Mouse (Mus musculus) lung, postnatal 0 days (tissue): ENCODE results near the gene E2f6. TPM values are rescaled to one million over a fixed set of nuclear protein-coding genes. Genes with fewer than 3 reads are reported as not detected.

ENCODE experiments used
- ATAC-seq: fragments of 200-750 bp; cut with Nextera tagmentation; 2 replicates; pipeline ENCODE4 v1.8.0; 2017; ENCODE audit warnings: moderate library complexity
- DNase-seq: peaks from one replicate; pipeline ENCODE4 v3.0.0-alpha.2; 2016; ENCODE audit warnings: low spot score
- H3K27ac ChIP-seq: fragments of 300-500 bp; sonication (generic); 2 replicates; pipeline ENCODE4 v1.5.1; 2014; ENCODE audit warnings: antibody characterized with exemption, mild to moderate bottlenecking, low read length, mixed read lengths
- H3K27me3 ChIP-seq: fragments of 300-500 bp; sonication (generic); replicated peaks from 2 replicates; pipeline ENCODE4 v1.6.1; 2014; ENCODE audit warnings: low read length, mixed read lengths; ENCODE audit not compliant: insufficient read depth
- H3K36me3 ChIP-seq: fragments of 300-500 bp; sonication (generic); 2 replicates; pipeline ENCODE4 v1.6.1; 2014; ENCODE audit warnings: low read length, mixed read lengths; ENCODE audit not compliant: insufficient read depth
- H3K4me1 ChIP-seq: fragments of 300-500 bp; sonication (generic); 2 replicates; pipeline ENCODE4 v1.6.1; 2014; ENCODE audit warnings: antibody characterized with exemption, low read depth, low read length, mixed read lengths; ENCODE audit not compliant: insufficient read depth
- H3K4me2 ChIP-seq: fragments of 300-500 bp; sonication (generic); replicated peaks from 2 replicates; pipeline ENCODE4 v1.6.1; 2014; ENCODE audit warnings: low read depth, mild to moderate bottlenecking, low read length, moderate library complexity, mixed read lengths
- H3K4me3 ChIP-seq: fragments of 300-500 bp; sonication (generic); 2 replicates; pipeline ENCODE4 v1.5.1; 2014; ENCODE audit warnings: low read depth, low read length
- H3K9ac ChIP-seq: fragments of 300-500 bp; sonication (generic); replicated peaks from 2 replicates; pipeline ENCODE4 v1.6.1; 2014; ENCODE audit warnings: low read depth, mild to moderate bottlenecking
- H3K9me3 ChIP-seq: fragments of 300-500 bp; sonication (generic); 2 replicates; pipeline ENCODE4 v1.6.1; 2016; ENCODE audit warnings: low read length, mixed read lengths
- CTCF ChIP-seq: IDR thresholded peaks from 2 replicates; pipeline ENCODE4 v1.5.1; 2016; ENCODE audit warnings: antibody characterized with exemption, mild to moderate bottlenecking
- EP300 ChIP-seq: IDR thresholded peaks from 2 replicates; pipeline ENCODE4 v1.6.1; 2016; ENCODE audit warnings: antibody characterized with exemption, mild to moderate bottlenecking, control low read depth
- WGBS: fragments of 180-500 bp; shearing (Covaris S2); extraction: QIAGEN DNeasy Blood & Tissue Kit; methylation state at CpG from one replicate; pipeline ENCODE4 v1.1.7; 2014; 5-methylcytosine and 5-hydroxymethylcytosine counted together
- polyA plus RNA-seq: library from polyadenylated mRNA; unstranded; fragments of >200 nt; fragmentation: Nextera tagmentation; extraction: Ambion mirVana; gene quantifications from 2 replicates; pipeline ENCODE4 v1.2.1, GENCODE M21; 2015

Gene E2f6
- polyA plus RNA-seq, 1 experiment from 2014 or later = 11.1 TPM

- no peak overlapping the region for H3K4me2 ChIP-seq
- no peak overlapping the region for H3K9ac ChIP-seq
- no peaks in the 10 kb centered on the region for H3K36me3 ChIP-seq
- no peak overlapping the region for H3K4me3 ChIP-seq
- no peak for ATAC-seq
- H3K4me1 ChIP-seq = peaks cover 7% of the 10 kb centered on the region; the same call in 1 of the 2 replicates
- H3K27me3 ChIP-seq = no peaks in the 10 kb centered on the region
- no peak overlapping the region for H3K27ac ChIP-seq
- TF ChIP-seq EP300 = no peak
- no peak for TF ChIP-seq CTCF
- WGBS = 64% methylated on average over 2 of the region's 2 CpGs
- no peaks in the 10 kb centered on the region for H3K9me3 ChIP-seq
- no peak for DNase-seq
Observed at GRCm38 (mm10) chr12:16856306-16856679, 45.5 kb downstream of the E2f6 start.

GRCm38 (mm10) chr12:16858081-16858480 lies 47.3 kb downstream of the E2f6 start:
- Histone ChIP-seq H3K4me3 (no peak overlapping the region), H3K27me3 (no peaks in the 10 kb centered on the region), H3K36me3 (no peaks in the 10 kb centered on the region), H3K9me3 (no peaks in the 10 kb centered on the region), H3K4me1 (peaks cover 7% of the 10 kb centered on the region; the same call in 1 of the 2 replicates), H3K9ac (no peak overlapping the region), H3K4me2 (no peak overlapping the region), H3K27ac (no peak overlapping the region)
- DNase-seq (no peak), ATAC-seq (no peak)
- 42% methylated on average over 4 of the region's 4 CpGs for WGBS
- TF ChIP-seq EP300 (no peak), CTCF (no peak)

- Histone ChIP-seq H3K27me3 (no peaks in the 10 kb centered on the region), H3K27ac (no peak overlapping the region), H3K4me2 (no peak overlapping the region), H3K36me3 (no peaks in the 10 kb centered on the region), H3K4me1 (no peaks in the 10 kb centered on the region), H3K4me3 (no peak overlapping the region), H3K9me3 (no peaks in the 10 kb centered on the region), H3K9ac (no peak overlapping the region)
- ATAC-seq (no peak), DNase-seq (no peak)
- WGBS = 92% methylated on average over 2 of the region's 2 CpGs
- TF ChIP-seq CTCF = no peak
Observed at GRCm38 (mm10) chr12:16859781-16860180, 49.0 kb downstream of the E2f6 start.

DNA sequence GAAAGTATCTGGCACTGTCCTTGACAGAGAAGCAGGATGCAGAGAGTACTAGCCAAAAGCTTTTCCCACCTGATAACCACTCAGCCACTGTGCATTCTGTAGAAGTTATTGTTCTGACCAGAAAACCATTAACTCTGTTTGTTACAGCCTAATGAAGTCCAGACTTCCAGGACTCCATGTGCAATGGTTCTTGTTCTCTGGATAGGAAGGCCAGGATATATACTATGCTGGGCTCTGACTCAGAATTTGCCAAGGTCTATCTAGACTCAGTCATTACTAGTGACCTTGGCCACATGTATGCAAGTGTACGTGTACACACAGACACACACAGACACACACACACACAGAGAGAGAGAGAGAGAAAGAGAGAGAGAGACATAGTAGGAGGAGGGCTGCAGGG lies 49.8 kb downstream of the E2f6 start:
- TF ChIP-seq CTCF = no peak
- no peak for TF ChIP-seq EP300
- Histone ChIP-seq H3K36me3 (no peaks in the 10 kb centered on the region), H3K27me3 (no peaks in the 10 kb centered on the region), H3K9me3 (no peaks in the 10 kb centered on the region), H3K4me2 (no peak overlapping the region), H3K4me3 (no peak overlapping the region), H3K9ac (no peak overlapping the region), H3K27ac (no peak overlapping the region), H3K4me1 (peaks cover 4% of the 10 kb centered on the region; the same call in 1 of the 2 replicates)
- WGBS = 80% methylated on average over 1 of the region's 1 CpGs
- DNase-seq = no peak
- no peak for ATAC-seq

GRCm38 (mm10) chr12:16860961-16861360 lies 50.2 kb downstream of the E2f6 start:
- Histone ChIP-seq H3K36me3 (no peaks in the 10 kb centered on the region), H3K4me3 (no peak overlapping the region), H3K4me1 (peaks cover 4% of the 10 kb centered on the region; the same call in 1 of the 2 replicates), H3K9me3 (no peaks in the 10 kb centered on the region), H3K4me2 (no peak overlapping the region), H3K27ac (no peak overlapping the region), H3K9ac (no peak overlapping the region), H3K27me3 (no peaks in the 10 kb centered on the region)
- ATAC-seq (no peak), DNase-seq (no peak)
- 42% methylated on average over 3 of the region's 3 CpGs for WGBS
- no peak for TF ChIP-seq CTCF

DNA sequence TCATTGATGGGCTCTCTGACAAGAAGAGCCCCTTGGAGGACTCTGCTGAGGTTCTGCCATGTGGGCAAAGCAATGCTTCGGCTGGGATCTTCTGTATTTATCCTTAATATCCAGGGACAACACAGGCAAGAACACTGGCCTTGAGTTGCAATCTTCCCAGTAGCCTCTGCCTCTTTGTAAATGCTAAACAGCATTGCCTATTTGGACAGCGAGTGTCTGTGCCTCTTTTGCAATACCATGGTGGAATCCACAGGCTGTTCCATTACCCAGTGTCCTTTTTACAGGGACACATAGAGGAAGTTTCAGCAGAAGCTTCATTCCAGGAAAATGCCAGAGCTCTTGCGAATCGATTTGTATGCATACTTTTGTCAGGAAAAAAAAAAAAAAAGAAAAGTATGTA lies 53.7 kb downstream of the E2f6 start:
- WGBS = 46% methylated on average over 4 of the region's 4 CpGs
- no peaks in the 10 kb centered on the region for H3K9me3 ChIP-seq
- no peak for TF ChIP-seq CTCF
- peak; percentile 86 for TF ChIP-seq EP300

GRCm38 (mm10) chr12:16865871-16866270 lies 55.1 kb downstream of the E2f6 start:
- Histone ChIP-seq H3K9ac (no peak overlapping the region), H3K4me3 (no peak overlapping the region), H3K4me2 (no peak overlapping the region), H3K4me1 (peaks cover 28% of the 10 kb centered on the region; the same call in 1 of the 2 replicates), H3K27ac (no peak overlapping the region), H3K27me3 (no peaks in the 10 kb centered on the region), H3K9me3 (no peaks in the 10 kb centered on the region), H3K36me3 (no peaks in the 10 kb centered on the region)
- ATAC-seq (peak; percentile 18; the same call in 1 of the 2 replicates), DNase-seq (peak; percentile 75)
- TF ChIP-seq CTCF (no peak), EP300 (no peak; the same call in 1 of the 2 replicates)
- WGBS = 26% methylated on average over 3 of the region's 3 CpGs

More for the DNA sequence above, 53.7 kb downstream of the E2f6 start:
- H3K9ac ChIP-seq = no peak overlapping the region
- peaks cover 14% of the 10 kb centered on the region; the same call in 1 of the 2 replicates for H3K4me1 ChIP-seq
- no peaks in the 10 kb centered on the region for H3K36me3 ChIP-seq
- H3K4me2 ChIP-seq = no peak overlapping the region
- no peaks in the 10 kb centered on the region for H3K27me3 ChIP-seq
- H3K4me3 ChIP-seq = no peak overlapping the region
- DNase-seq (peak; percentile 86), ATAC-seq (peak; percentile 68)
- H3K27ac ChIP-seq = no peak overlapping the region; the same call in 1 of the 2 replicates
